Mouse (Mus musculus) gastrocnemius, adult 8-10 months (tissue): ENCODE data around the gene Lgals9. TPM values are rescaled to one million over a fixed set of nuclear protein-coding genes. Genes with fewer than 3 reads are reported as not detected.
A peak's percentile ranks its signal among the peaks of the same experiment; 100 is the strongest.

Experiments
- DNase-seq, 2 experiments: peaks; one replicate each; pipeline ENCODE4 v3.0.0; 2022; ENCODE audit warnings: low spot score in 2 of 2
- total RNA-seq, 4 experiments: library from RNA; stranded (reverse); gene quantifications; 2 replicates each; pipeline ENCODE4 v1.2.4; 2022

The Lgals9 gene
- 1 to 10 TPM; 3.2 to 6.8 (median 5.2) TPM for total RNA-seq

DNA sequence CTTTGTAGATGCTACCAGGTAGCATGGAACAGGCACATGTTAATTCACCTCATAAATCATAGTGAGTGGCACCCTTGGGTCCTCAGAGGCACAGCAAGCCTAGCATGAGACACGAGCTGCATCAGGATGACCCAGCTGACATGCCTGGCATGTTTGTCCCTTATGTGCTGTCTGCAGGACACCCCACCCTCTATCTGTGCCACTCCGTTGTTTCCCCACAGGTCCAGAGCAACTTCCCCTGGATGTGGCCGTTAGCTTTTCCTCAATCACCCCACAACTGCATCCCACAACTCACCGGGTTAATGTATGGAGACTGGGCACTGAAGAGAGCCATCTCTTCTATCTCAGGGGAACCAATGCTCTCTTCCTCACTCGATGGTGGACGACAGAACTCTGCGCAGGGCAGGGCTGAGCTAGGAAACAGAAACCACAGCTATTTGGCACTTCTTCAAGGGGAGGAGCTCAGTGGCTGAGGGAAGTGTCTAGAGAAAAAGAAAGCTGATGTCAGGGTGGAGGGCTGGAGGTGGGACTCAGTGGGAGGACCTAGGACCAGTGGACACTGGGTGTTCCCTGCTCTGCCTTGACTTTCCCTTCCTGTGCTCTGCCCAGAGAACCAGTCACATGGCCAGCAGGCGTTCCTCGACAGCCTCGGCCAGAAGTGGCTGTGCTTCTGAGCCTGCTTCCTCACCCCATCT, at the start of gene Lgals9:
Gene Lgals9, minus strand, starts transcription at position 464 of the 695 bp plus-strand sequence.
- peak; percentile 62 to 65 for DNase-seq

DNA sequence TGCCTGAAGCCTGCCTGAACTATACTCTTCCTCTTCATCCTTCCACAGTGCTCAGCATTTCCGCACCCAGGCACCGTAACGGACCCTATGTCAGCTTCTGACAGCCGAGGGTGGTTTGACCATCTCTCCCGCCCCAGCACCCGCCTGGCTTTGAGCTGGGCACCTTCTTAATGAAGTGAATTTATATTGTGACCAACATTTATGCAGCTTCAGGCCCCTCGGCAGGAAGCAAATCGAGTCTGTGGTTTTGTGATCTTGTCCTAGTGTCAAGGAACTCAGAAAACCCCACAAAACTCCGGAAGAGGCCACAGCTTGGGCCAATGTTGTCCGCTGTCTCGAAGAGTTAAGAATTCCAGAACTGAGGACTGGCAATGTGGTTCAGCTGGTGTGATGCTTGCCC, 48.9 kb upstream of the Lgals9 start:
- DNase-seq, result no peak

DNA sequence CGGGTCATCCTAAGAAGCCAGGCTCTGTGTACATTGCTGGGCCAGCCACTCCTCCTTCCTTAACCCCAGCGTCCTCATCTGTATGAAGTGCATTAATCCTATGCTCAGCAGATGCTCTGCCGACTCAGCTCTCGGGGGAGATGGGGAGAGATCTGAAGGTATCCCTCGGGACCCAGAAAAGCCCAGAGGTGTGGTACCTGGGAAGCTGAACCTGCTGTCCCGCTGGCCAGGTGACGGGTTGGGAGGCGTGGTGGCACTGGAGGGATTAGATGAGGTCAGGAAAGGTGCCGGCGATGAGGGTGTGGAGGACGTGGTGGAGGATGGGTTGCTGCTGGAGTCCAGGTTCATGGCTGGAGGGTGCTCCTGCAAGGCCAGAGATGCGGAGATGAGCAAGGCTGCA, 48.3 kb upstream of the Lgals9 start:
- DNase-seq, result no peak

DNA sequence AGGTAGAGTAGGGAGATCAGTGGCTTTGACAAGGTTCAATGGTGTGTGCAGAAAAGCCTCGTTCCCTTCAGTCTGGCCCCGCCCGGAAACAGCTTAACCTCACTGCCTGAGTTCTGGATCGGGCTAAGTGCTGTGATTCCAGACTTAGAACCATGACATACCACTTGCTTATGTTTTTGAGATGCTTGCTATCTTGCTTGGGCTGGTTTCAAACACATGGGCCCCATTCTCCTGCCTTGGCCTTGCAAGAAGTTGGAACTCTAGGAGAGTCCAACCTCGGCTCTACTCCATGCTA, 46.7 kb upstream of the Lgals9 start:
- DNase-seq, result no peak

DNA sequence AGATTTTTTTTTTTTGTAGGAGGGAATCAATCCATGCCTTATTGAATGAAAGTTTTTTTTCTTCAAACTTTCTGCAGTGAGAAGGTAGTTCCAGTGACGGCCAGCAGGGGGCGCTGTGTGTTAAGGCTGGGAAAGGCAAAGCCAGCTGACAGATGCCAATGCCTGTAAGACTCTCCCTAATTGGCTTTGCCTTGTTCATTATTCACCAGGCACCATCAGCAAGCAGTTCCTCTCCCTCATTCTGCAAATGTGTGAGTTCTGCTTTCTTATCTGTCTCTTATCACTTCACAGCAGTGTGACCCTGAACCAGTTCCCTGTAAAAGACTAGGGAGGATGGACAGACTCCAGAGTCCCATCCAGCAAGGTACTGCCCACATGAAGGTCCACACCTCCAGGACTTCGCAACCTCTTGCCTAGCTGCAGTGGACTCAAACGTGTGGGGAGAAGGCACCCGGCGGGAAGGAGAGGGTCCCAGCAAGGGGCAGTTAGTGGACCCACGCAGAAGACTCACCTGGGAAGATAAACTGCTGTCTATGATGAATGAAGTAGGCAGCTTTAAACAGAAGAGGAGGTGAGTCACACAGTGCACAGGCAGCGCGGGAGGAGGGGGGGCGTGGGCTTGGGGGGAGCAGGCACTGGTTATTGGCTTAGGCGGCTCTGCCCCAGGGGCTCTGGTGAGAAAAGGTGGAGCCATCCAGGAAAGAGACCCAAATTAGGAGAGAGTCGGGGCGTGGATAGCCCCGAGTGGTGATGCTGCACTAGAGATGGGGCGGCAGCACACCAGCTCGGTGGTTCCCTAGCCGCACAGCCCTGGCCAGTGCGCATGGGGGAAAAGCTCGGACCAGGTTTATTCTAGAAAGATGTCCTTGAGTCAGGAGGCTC, 46.1 kb upstream of the Lgals9 start:
- DNase-seq, result peak; percentile 70 to 79

DNA sequence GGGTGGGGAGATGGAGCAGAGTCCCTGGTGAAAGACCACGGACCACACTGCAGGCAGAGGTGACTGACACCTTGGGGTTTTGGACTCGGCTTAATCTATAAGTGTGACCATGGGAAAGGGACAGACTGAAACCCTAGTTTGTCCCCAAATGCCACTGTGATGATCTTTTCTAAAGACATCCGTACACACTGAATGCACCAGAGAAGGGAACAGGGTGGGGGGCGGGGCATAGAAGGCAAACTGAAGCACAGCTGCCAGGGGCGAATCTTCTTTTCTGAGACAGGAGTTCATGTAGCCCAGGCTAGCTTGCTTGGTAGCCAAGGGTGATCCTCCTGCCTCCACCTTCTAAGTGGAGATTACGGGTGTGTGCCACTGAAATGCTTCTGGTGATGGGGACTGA, 39.0 kb upstream of the Lgals9 start:
- DNase-seq, result no peak

DNA sequence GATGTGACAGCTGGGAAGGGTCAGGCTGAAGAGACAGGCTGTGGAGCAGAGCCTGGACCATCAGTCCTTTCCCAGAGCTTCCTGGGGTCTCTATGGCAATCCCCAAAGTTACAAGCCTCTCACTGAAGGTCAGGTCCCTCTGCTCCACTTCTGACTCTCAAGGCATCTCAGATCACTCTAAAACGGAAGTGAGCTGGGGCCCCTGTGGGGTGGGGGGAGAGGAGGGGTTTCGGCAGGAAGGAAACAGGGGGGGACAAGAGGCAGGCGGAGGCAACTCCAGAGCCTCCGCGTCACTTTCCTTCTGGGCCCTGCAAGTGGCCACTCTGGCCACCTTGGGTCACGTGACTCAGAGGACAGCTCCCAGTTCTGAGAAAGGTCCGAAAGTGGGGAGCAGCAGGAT, 38.6 kb upstream of the Lgals9 start:
- no peak for DNase-seq

DNA sequence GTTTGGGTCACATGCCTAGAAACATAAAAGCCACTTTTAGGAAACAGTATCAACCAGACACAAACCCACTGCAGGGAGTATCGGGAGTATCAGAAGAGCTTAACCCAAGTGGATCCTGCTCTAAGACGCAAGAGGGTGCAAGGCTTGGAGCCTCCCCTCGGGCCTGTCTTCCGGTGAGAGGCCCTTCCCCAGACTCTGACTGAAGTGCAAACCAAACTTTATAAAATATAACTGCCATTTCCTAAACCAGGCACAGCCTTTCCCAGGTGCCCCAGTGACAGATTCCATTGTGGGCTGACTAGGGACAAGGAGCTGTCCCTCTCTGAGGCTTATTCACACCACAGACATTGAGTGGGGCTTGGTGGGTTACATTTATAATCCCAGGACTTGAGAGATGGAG, 38.1 kb upstream of the Lgals9 start:
- DNase-seq, result no peak

DNA sequence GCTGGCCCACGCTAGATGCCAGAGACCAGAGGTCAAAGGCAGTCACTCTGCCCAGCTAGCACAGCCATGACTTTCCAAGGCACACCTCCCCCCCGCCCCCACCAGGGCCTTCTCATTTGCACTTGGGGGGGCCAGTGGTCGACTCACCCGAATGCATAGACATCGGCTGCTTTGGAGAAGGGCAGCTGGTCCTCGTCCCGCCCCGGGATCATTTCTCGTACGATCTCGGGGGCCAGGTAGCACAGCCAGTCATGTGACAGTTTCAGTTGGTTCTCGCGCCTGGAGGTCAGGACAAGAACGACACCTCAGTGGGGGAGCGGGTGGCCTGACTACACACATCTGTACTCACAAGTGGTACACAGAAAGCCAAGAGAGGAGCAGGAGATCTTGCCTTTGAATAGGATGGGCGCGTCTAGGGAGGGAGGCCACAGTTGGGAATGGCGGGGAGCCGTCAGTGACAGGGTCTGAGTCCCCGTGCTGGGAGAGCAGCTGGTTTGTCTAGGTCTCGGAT, 35.8 kb upstream of the Lgals9 start:
- no peak for DNase-seq

DNA sequence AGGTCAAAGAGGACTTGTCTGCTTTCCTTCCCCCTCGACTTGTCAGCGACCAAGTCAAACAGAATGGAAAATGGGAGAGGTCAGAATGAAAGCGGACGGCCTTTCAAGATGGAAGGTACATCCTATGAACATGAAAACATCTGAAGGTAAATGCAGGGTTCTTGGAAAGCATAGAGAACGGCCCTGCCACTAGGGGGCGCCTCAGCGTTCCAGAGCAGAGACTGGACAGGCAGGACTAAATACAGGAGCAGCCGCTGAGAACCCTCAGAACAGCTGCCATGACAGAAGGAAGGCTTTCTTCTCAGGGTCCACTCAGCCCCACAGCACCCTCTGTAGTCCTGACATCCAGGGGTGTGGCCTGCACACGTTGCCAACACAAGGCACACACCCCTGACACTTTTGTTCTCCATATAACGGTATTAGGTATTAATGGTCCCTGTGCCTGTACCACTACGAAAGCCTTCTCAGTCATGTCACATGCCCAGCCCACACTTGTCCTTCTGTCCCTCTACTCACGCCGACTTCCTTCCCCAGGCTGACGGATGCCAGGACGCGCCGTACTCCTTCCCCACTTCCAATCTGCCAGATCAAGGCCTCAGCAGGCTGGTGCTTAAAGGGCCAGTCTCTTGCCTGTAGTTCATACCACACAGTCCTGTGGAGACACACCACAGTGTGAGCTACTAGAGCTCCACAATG, 35.2 kb upstream of the Lgals9 start:
- DNase-seq, result peak; percentile 39 to 40

DNA sequence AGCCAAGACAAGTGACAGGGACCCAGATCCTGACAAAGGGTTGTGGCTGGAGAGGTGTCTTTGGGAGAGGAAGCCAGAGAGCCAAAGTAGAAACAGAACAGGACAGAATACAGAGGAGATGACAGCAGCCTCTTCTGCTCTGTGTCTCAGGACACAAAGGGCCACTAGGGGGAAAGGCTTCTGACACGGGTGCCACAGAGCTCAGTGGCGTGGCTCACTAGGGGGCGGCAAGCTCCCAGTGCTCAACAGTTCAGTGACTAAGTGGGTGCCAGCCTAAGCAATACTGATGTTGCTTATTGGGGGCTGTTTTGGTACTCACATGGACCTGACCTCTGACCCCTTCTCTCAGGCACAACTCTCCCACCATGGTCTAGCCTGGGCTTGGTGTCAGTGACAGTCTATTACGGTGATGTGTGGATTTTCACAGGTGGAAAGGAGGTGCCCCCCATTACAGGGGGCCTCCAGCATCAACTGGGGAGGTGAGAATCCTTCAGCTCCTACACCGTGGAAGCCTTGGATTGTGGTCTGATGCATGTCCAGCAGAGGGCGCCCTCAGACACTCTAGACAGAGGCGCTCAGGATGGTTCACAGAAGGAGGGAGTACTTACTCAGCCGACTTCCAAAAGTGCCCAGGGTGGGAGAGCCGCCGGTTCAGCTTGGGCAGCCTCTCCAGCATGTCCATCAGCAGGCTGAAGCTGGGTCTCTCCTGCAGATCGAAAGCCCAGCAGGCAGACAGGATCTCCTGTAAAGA, 34.4 kb upstream of the Lgals9 start:
- DNase-seq, result peak; percentile 57 to 64

DNA sequence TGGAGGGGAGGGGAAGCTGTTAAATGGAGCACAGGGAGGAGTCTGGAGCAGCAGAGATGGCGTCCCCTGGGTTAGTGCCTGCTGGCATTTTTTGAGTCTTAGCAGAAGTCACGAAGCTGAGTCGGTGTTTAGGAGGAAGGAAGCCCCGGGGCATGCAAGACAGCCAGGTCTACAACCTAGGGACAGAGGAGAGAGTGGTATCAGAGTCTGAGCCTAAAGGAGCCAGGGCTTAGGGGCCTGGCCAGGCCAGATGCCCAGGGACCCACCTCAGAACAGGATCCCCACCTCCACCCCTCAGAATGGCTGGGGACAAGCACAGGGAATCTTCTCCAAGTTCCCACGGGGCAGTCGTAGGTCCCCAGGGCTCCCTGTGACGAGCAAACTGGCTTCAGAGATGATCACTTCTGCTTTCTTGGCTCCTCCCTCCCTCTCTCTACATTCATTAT, 32.4 kb upstream of the Lgals9 start:
- DNase-seq, result no peak

DNA sequence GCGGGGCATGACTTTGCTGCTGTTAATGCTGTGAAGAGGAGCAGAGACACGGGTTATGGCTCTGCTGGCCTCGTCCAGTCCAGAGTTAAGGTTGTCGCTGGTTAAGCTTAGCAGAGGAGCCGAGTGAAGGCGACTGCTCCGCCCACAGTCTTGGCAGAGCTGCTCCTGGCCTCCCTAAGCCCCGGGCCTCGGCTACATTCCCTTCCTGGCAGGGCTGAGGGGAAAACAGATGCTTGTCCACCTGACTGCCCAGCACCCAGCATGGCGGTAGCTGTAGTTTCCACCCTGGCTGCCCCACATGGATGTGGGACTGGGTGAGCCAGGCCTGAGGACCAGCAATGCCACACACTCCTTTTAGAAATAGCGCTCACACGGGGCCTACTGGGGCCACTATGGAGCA, 31.5 kb upstream of the Lgals9 start:
- DNase-seq, result peak in 1 of 2 experiments; percentile 57

DNA sequence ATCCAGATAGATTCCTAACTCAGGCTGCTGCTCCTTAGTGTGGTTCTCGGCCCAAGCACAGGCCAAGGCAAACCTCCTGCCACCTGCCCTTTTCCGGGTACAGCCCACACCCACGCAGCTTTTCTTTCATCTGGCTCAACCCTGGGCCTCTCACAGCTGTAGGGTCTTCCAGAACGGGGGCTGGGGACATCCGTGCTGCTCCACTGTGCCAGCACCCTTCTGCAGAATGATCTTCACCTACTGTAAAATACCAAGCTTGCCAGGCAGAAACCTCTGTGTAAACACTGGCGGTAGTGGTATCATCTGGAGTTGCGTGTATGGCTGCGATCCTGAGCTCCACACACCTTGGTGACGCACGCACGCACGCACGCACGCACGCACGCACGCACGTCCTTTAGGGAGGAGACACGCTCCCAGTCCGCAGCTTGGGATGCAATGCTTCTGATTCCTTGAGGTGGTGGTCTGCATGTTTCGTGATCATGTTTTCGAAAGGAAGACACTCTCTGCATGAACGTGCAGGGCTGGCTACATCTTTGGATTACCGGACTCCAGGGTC, 31.0 kb upstream of the Lgals9 start:
- no peak for DNase-seq

DNA sequence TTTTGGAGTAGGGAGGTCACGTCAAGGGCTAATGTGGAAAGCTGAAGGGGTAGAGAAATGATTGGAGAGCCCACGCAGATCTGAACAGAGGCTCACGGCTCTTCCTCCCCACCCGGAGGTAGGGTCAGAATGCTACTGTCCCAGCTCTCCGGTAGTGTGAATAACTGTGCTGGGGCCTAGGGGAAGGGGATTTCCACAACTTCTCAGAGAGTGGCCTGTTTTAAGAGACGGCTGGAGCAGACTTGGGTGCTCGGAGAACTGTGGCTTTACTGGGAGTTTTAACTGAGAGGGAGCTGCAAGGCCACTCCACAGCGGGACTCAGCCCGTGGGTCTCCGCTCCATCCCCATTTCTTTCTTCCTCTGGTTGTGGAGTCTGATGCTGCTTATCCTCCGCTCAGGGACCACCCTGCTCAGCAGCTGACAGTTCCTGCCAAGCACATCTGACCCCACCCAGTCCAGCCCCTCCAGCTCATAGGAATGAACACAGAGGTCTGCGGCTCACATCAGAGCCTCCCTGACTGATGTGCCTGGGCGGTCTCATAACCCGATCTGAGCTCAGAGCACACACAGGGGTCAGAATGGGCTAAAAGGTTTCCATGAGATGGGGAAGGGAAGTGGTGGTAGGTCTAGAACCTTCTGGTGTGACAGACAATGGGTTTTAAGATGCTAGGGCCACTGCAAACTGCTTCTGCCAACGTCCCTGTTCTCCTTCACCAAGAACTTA, 30.0 kb upstream of the Lgals9 start:
- no peak for DNase-seq

DNA sequence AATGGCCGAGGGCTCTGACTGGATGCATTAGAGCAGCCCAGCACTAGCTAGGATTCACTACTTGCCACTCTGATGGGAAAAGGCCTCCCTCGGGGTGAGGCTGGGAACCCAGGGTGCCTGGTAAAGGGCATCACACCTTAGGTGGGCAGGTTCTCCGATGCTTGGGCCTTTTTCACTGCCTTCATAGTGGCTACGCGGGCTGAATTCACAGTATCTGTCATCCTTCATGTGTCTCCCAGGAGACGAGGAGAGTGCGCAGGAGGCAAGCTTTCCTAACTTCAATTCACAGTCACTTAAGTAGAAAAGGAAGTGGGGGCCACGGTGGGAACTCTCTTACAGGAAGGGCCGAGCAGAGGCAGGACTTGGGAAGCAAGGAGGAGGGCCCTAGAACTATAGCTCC, 29.1 kb upstream of the Lgals9 start:
- DNase-seq, result no peak

DNA sequence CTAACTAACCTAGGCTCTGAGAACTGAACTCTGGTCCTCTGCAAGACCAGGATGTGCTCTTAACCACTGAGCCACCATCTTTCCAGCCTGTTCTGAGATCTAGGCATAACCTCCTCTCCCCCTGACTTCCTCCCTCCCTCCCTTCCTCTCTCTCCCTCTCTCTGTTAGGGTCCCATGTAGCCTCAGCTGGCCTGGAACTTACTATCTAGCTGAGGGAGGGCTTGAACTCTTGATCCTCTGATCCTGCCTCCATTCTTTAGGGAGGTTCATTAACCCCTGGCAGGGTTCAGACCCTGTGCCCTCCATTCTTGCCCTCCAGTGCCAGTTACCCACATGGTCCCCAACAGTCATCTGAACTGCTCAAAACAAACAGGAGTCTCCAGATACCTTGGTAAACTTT, 28.3 kb upstream of the Lgals9 start:
- no peak for DNase-seq

DNA sequence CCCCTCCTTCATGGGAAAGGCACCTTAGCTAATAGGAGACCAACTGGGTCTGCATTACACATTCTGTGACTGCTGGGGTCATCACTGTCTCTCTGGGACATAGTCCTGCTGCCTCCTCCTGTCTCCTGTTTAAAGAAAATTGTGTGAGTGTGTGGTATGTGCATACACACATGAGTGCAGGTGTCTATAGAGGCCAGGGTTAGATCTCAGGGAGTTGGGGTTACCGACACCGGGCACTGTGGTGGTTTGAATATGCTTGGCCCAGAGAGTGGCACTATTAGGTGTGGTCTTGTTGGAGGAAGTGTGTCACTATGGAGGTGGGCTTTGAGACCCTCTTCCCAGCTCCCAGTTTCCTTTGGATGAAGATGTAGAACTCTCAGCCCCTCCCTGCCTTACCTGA, 27.8 kb upstream of the Lgals9 start:
- no peak for DNase-seq

DNA sequence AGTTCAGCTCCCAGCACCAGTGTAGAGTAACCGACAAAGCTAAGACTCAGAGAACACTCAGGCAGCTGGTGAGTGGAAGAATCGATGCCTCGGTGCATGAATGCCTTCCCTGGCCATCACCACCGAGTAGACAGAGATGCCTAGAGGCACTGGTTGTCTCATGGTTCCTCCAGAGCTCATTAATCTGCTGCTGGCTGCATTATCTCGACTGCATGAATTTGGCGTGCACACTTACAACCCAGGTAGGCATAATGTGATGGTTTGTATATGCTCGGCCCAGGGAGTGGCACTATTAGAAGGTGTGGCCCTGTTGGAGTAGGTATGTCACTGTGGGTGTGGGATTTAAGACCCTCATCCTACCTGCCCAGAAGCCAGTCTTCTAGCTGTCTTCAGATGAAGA, 24.1 kb upstream of the Lgals9 start:
- no peak for DNase-seq

DNA sequence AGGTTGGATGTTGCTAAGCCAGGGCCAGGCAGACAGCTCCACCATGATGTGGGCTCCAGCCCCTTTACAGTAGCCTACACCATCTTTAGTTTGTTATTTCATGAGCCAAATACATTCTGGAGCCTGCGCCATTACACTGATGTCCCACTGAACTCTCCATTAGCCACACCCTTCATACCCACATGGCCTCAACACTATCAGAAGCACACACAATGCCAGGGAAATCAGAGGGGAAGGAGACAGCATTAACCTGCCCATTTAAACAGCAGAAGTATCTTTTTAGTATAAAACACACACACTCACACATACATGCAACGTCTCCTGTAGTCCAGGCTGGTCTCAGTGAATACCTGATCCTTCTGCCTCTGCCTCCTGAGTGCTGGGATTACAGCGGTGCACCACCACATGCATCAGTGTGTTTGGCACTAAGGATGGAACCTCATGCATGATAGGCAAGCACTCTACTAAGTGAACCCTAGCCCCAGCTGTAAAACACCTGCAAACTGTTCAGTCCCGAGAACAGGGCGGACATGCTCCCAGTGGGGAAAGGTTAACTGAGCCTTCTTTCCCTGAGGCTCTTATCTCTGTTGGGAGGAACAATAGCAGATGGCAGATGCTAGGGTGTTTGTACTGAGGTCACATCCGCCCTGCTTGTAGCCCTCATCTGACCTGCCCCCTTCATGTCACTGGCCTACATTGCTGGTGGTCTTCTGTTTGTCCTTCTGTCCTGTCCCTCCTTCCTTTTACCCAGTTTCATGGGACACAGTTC, 23.4 kb upstream of the Lgals9 start:
- DNase-seq, result no peak
